Mouse (Mus musculus) ES-Bruce4 (cell line): ENCODE results near the gene Terf2. TPM values are rescaled to one million over a fixed set of nuclear protein-coding genes. Genes with fewer than 3 reads are reported as not detected.

ENCODE experiments used
- H3K27ac ChIP-seq: 2 replicates; pipeline ENCODE4 v1.5.1; 2012; ENCODE audit warnings: low read length, inconsistent platforms; ENCODE audit not compliant: insufficient read depth
- H3K27me3 ChIP-seq: 2 replicates; pipeline ENCODE4 v1.6.1; 2012; ENCODE audit warnings: mild to moderate bottlenecking, low read length, inconsistent platforms; ENCODE audit not compliant: control insufficient read depth, poor library complexity, insufficient read depth, severe bottlenecking
- H3K36me3 ChIP-seq: 2 replicates; pipeline ENCODE4 v1.6.1; 2012; ENCODE audit warnings: inconsistent platforms, mild to moderate bottlenecking, low read length, moderate library complexity; ENCODE audit not compliant: control insufficient read depth, poor library complexity, insufficient read depth, severe bottlenecking
- H3K4me1 ChIP-seq: one replicate; pipeline ENCODE4 v1.8.1; 2011; ENCODE audit warnings: low read length; ENCODE audit not compliant: control insufficient read depth, insufficient read depth
- H3K4me3 ChIP-seq: 2 replicates; pipeline ENCODE4 v1.5.1; 2011; ENCODE audit warnings: low read depth, mild to moderate bottlenecking, low read length
- H3K9ac ChIP-seq: 2 replicates; pipeline ENCODE4 v1.6.1; 2012; ENCODE audit warnings: low read depth, mild to moderate bottlenecking, inconsistent platforms; ENCODE audit not compliant: poor library complexity, severe bottlenecking
- H3K9me3 ChIP-seq: replicated peaks from 2 replicates; pipeline ENCODE4 v1.6.1; 2012; ENCODE audit warnings: mild to moderate bottlenecking, low read length, inconsistent platforms; ENCODE audit not compliant: control insufficient read depth, poor library complexity, insufficient read depth, severe bottlenecking
- CTCF ChIP-seq: IDR thresholded peaks from one replicate; pipeline ENCODE4 v1.8.1; 2011; ENCODE audit warnings: low read depth, low read length
- EP300 ChIP-seq: IDR thresholded peaks from 2 replicates; pipeline ENCODE4 v1.6.1; 2011; ENCODE audit warnings: low read depth, low read length; ENCODE audit not compliant: insufficient read depth
- POLR2A ChIP-seq: IDR thresholded peaks from one replicate; pipeline ENCODE4 v1.8.1; 2011; ENCODE audit warnings: low read length; ENCODE audit not compliant: insufficient read depth
- polyA plus RNA-seq: library from polyadenylated mRNA; stranded (reverse); fragments of >200 nt; gene quantifications from 2 replicates; pipeline ENCODE4 v1.2.4, GENCODE M21; 2011; ENCODE audit warnings: low read depth; ENCODE audit not compliant: missing spikeins, insufficient read depth, insufficient read length

Gene Terf2
- polyA plus RNA-seq, 1 experiment = 48.6 TPM

GRCm38 (mm10) chr8:107030650-107031576, 65.4 kb downstream of the Terf2 start, which contains the start of gene Vps4a:
Vps4a (plus strand) TSS chr8:107031222.
- H3K27ac ChIP-seq = no peak within 1 kb of the TSS
- no peaks in the 10 kb centered on the region for H3K9me3 ChIP-seq
- no peak for TF ChIP-seq EP300
- peak; percentile 69 for TF ChIP-seq CTCF
- TF ChIP-seq POLR2A = peak; percentile 49
- peak within 1 kb of the TSS; percentile 85 for H3K4me3 ChIP-seq
- H3K4me1 ChIP-seq = peaks cover 2% of the 10 kb centered on the region
- H3K9ac ChIP-seq = peak within 1 kb of the TSS; percentile 77
- H3K27me3 ChIP-seq = no peaks in the 10 kb centered on the region
- H3K36me3 ChIP-seq = no peaks in the 10 kb centered on the region

- Histone ChIP-seq H3K27me3 (no peaks in the 10 kb centered on the region), H3K4me3 (no peak overlapping the region), H3K27ac (no peak overlapping the region), H3K4me1 (peaks cover 2% of the 10 kb centered on the region), H3K9ac (no peak overlapping the region), H3K9me3 (no peaks in the 10 kb centered on the region), H3K36me3 (no peaks in the 10 kb centered on the region)
- TF ChIP-seq POLR2A = no peak
- TF ChIP-seq EP300 = no peak
- TF ChIP-seq CTCF = no peak
These were observed 66.3 kb downstream of the Terf2 start for GRCm38 (mm10) chr8:107030058-107030457.

DNA sequence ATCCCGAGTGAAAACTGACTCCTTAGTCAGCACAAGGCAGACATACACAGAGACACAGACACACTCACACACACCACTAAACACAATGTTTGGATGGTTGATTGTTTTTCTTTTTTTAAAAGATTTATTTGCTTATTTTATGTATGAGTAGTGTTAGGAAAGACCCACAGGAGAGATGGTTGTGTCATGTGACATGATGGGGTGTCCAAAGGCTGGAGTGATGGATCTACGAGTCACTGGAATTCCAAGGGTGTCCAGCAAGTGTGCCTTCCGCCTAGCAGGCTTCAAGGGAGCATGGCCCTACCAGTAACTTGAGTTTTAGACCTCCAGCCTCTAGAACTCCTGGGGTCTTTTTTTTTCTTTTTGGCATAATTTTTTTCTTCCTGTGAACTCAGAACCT, 67.0 kb downstream of the Terf2 start:
- no peak overlapping the region for H3K9ac ChIP-seq
- H3K9me3 ChIP-seq = no peaks in the 10 kb centered on the region
- no peak overlapping the region for H3K27ac ChIP-seq
- no peaks in the 10 kb centered on the region for H3K36me3 ChIP-seq
- TF ChIP-seq EP300 = no peak
- no peak for TF ChIP-seq CTCF
- TF ChIP-seq POLR2A = no peak
- H3K27me3 ChIP-seq = no peaks in the 10 kb centered on the region
- no peak overlapping the region for H3K4me3 ChIP-seq
- peaks cover 2% of the 10 kb centered on the region for H3K4me1 ChIP-seq

DNA sequence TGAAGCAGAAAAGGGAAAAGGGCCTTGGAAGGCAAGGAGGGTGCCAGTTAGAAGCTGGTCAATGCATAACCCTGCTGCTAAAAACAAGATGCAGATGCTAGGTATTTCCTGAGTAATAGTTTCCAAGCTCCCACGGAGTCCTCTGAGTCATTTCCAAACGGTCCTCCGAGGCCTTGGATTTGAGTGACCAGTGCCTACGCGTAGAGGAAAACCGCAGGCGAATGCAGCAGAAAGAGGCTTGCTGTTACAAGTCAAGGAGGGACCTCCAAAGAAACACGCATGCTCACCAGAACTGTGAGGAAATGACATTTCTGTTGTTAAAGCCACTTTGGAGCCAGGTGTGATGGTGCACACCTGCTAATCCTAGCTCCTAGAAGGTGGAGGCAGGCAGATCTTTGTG, 72.9 kb downstream of the Terf2 start:
- no peak overlapping the region for H3K9ac ChIP-seq
- no peak overlapping the region for H3K4me3 ChIP-seq
- no peaks in the 10 kb centered on the region for H3K4me1 ChIP-seq
- H3K27me3 ChIP-seq = no peaks in the 10 kb centered on the region
- no peak overlapping the region for H3K27ac ChIP-seq
- H3K36me3 ChIP-seq = no peaks in the 10 kb centered on the region
- H3K9me3 ChIP-seq = no peaks in the 10 kb centered on the region
- TF ChIP-seq CTCF = no peak
- TF ChIP-seq EP300 = no peak
- TF ChIP-seq POLR2A = no peak

Other genes with a start within 250 kb of the Terf2 start
- gene Has3, start 226.3 kb downstream of the Terf2 start, polyA plus RNA-seq = 0.18 and 0.46 TPM in 2 replicates
- 109 and 113 TPM in 2 replicates for gene Utp4, start 202.9 kb downstream of the Terf2 start, polyA plus RNA-seq
- gene Sntb2, start 160.8 kb downstream of the Terf2 start, polyA plus RNA-seq = 21.9 and 26.5 TPM in 2 replicates
- gene Vps4a, start 65.3 kb downstream of the Terf2 start, polyA plus RNA-seq = 27.4 and 28.1 TPM in 2 replicates
- gene Pdf, start 47.9 kb downstream of the Terf2 start, polyA plus RNA-seq = 3.3 and 5.7 TPM in 2 replicates
- gene Cog8, start 39.9 kb downstream of the Terf2 start, polyA plus RNA-seq = 20.0 and 21.4 TPM in 2 replicates
- gene Nip7, start 39.7 kb downstream of the Terf2 start, polyA plus RNA-seq = 130 and 156 TPM in 2 replicates
- not detected in 2 replicates for gene Tmed6, start 30.9 kb downstream of the Terf2 start, polyA plus RNA-seq
- 102 and 105 TPM in 2 replicates for gene Cyb5b, start 54.1 kb upstream of the Terf2 start, polyA plus RNA-seq
- 53.6 and 65.0 TPM in 2 replicates for gene Nfat5, start 196.9 kb upstream of the Terf2 start, polyA plus RNA-seq